Mouse (Mus musculus): ENCODE measurements around the gene BC017158.

- TF ChIP-seq POLR2A (IDR thresholded peaks at IDR 0.05; ENCODE audit: control insufficient read depth, low read depth, low read length) (no peak), CTCF (IDR thresholded peaks at IDR 0.05; ENCODE audit: control insufficient read depth, insufficient read depth, insufficient replicate concordance, low read depth, low read length) (no peak)
These were observed 46.5 kb upstream of the BC017158 start for GRCm38 (mm10) chr7:128344488-128344887.
